Mouse (Mus musculus) right cerebral cortex, postnatal 25 days (tissue): ENCODE measurements around the gene Zmynd8.

Experiments used
- DNase-seq: peaks from one replicate; pipeline ENCODE4 v3.0.0; 2022

Zmynd8 gene

GRCm38 (mm10) chr2:165740982-165741381, 157.8 kb downstream of the Zmynd8 start:
- no peak for DNase-seq

DNA sequence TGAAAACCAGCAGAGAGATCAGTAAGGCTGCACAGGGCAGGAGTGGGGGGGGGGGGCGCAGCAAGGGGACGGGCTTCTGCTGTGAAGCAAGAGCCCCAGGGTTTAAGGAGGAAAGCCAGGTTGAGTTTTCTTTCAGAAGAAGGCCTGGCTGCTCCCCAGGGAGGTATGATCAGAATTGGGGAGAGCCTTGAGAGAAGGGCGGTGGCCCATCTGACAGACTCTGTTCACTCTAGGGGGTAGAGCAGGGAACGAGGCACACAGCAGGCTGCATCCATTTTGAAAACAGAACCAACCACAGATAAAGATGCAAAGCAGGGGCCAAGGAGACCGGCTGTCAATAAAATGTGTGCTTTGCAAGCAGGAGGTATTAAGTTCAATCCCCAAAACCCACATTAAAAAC, 158.4 kb downstream of the Zmynd8 start:
- no peak for DNase-seq

DNA sequence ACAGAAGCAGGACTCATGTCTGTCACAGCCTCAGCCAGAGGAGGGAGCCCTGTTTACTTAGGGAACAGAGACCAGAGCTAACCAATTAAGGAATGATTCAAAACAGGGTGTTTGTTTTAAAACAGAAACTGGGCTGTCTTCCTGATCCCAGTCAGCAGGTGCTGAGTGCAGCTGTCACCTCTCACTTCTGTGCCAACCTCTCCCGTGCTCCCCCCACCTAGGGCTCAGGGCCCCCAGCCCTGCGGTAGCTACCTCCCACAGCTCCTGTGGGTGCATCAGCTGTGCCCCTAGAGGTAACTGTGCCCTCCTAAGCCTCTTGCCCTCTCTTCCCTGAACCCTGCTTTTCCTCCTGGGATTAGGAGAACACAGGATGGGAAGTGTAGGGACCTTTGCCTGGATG, 162.5 kb downstream of the Zmynd8 start:
- no peak for DNase-seq
